Mouse (Mus musculus) embryonic facial prominence, embryonic 14.5 days (tissue): Measurements from ENCODE around the gene Prss57. TPM values are rescaled to one million over a fixed set of nuclear protein-coding genes. Genes with fewer than 3 reads are reported as not detected.
A peak's percentile ranks its signal among the peaks of the same experiment; 100 is the strongest.

Experiments
- ATAC-seq: fragments of 200-750 bp; cut with Nextera tagmentation; 2 replicates; pipeline ENCODE4 v1.8.0; 2017; ENCODE audit warnings: low read depth, moderate number of reproducible peaks, moderate TSS enrichment
- DNase-seq: peaks from one replicate; pipeline ENCODE4 v3.0.0-alpha.2; 2015; ENCODE audit warnings: low spot score
- H3K27ac ChIP-seq: fragments of 300-500 bp; sonication (generic); replicated peaks from 2 replicates; pipeline ENCODE4 v1.5.1; 2014; ENCODE audit warnings: low read depth, mild to moderate bottlenecking, low read length, moderate library complexity
- H3K27me3 ChIP-seq: fragments of 300-500 bp; sonication (generic); replicated peaks from 2 replicates; pipeline ENCODE4 v1.6.1; 2014; ENCODE audit warnings: low read length; ENCODE audit not compliant: control insufficient read depth, insufficient read depth
- H3K36me3 ChIP-seq: fragments of 300-500 bp; sonication (generic); 2 replicates; pipeline ENCODE4 v1.6.1; 2014; ENCODE audit warnings: low read length, mixed read lengths; ENCODE audit not compliant: control insufficient read depth, insufficient read depth
- H3K4me1 ChIP-seq: fragments of 300-500 bp; sonication (generic); 2 replicates; pipeline ENCODE4 v1.6.1; 2014; ENCODE audit warnings: antibody characterized with exemption, low read length; ENCODE audit not compliant: control insufficient read depth, insufficient read depth
- H3K4me2 ChIP-seq: fragments of 300-500 bp; sonication (generic); 2 replicates; pipeline ENCODE4 v1.6.1; 2014; ENCODE audit warnings: low read depth, mild to moderate bottlenecking, low read length, moderate library complexity, mixed read lengths
- H3K4me3 ChIP-seq: fragments of 300-500 bp; sonication (generic); 2 replicates; pipeline ENCODE4 v1.5.1; 2014; ENCODE audit warnings: low read depth, mild to moderate bottlenecking, low read length
- H3K9ac ChIP-seq: fragments of 300-500 bp; sonication (generic); 2 replicates; pipeline ENCODE4 v1.6.1; 2014; ENCODE audit warnings: low read depth, mild to moderate bottlenecking, low read length, moderate library complexity, mixed read lengths
- H3K9me3 ChIP-seq: fragments of 300-500 bp; sonication (generic); 2 replicates; pipeline ENCODE4 v1.6.1; 2016; ENCODE audit warnings: low read length; ENCODE audit not compliant: control insufficient read depth
- WGBS: fragments of 180-500 bp; shearing (Covaris S2); extraction: QIAGEN DNeasy Blood & Tissue Kit; methylation state at CpG from one replicate; pipeline ENCODE4 v1.1.7; 2014; 5-methylcytosine and 5-hydroxymethylcytosine counted together
- polyA plus RNA-seq: library from polyadenylated mRNA; unstranded; fragments of >200 nt; fragmentation: Nextera tagmentation; extraction: Ambion mirVana; gene quantifications from 2 replicates; pipeline ENCODE4 v1.2.1, GENCODE M21; 2014

The Prss57 gene
- polyA plus RNA-seq, 1 experiment from 2014 or later: not detected

- DNase-seq (no peak), ATAC-seq (no peak)
- H3K9me3 ChIP-seq: no peaks in the 10 kb centered on the region
- peaks cover 10% of the 10 kb centered on the region for H3K4me1 ChIP-seq
- H3K27me3 ChIP-seq: no peaks in the 10 kb centered on the region
- peaks cover 11% of the 10 kb centered on the region for H3K36me3 ChIP-seq
- H3K4me3 ChIP-seq: no peak overlapping the region
- no peak overlapping the region for H3K4me2 ChIP-seq
- WGBS: 61% methylated on average over 6 of the region's 6 CpGs
- H3K9ac ChIP-seq: no peak overlapping the region
- H3K27ac ChIP-seq: no peak overlapping the region
These were observed 33.7 kb upstream of the Prss57 start for GRCm38 (mm10) chr10:79824413-79824812.

- DNase-seq (no peak), ATAC-seq (no peak)
- H3K4me3 ChIP-seq: no peak overlapping the region
- H3K9ac ChIP-seq: peak overlapping the region; percentile 57; the same call in 1 of the 2 replicates
- H3K9me3 ChIP-seq: no peaks in the 10 kb centered on the region
- no peaks in the 10 kb centered on the region for H3K27me3 ChIP-seq
- peaks cover 23% of the 10 kb centered on the region for H3K36me3 ChIP-seq
- WGBS: 60% methylated on average over 6 of the region's 6 CpGs
- peak overlapping the region; percentile 38 for H3K4me2 ChIP-seq
- peak overlapping the region; percentile 48 for H3K27ac ChIP-seq
- peaks cover 10% of the 10 kb centered on the region for H3K4me1 ChIP-seq
These were observed 32.2 kb upstream of the Prss57 start for GRCm38 (mm10) chr10:79823011-79823410.

GRCm38 (mm10) chr10:79822372-79822771 lies 31.6 kb upstream of the Prss57 start:
- DNase-seq (peak; percentile 77), ATAC-seq (peak; percentile 65)
- 31% methylated on average over 9 of the region's 17 CpGs for WGBS
- H3K4me1 ChIP-seq: peaks cover 10% of the 10 kb centered on the region
- no peaks in the 10 kb centered on the region for H3K9me3 ChIP-seq
- no peaks in the 10 kb centered on the region for H3K27me3 ChIP-seq
- peak overlapping the region; percentile 65; the same call in 1 of the 2 replicates for H3K27ac ChIP-seq
- peak overlapping the region; percentile 38 for H3K4me2 ChIP-seq
- H3K36me3 ChIP-seq: peaks cover 23% of the 10 kb centered on the region
- H3K4me3 ChIP-seq: no peak overlapping the region
- peak overlapping the region; percentile 57 for H3K9ac ChIP-seq

- Histone ChIP-seq H3K27ac (peak overlapping the region; percentile 65), H3K9me3 (no peaks in the 10 kb centered on the region), H3K4me2 (no peak overlapping the region), H3K27me3 (no peaks in the 10 kb centered on the region), H3K9ac (peak overlapping the region; percentile 57; the same call in 1 of the 2 replicates), H3K4me1 (peaks cover 10% of the 10 kb centered on the region), H3K4me3 (no peak overlapping the region), H3K36me3 (peaks cover 26% of the 10 kb centered on the region)
- no peak for DNase-seq
- ATAC-seq: no peak
- 88% methylated on average over 12 of the region's 12 CpGs for WGBS
These were observed 31.0 kb upstream of the Prss57 start for GRCm38 (mm10) chr10:79821731-79822130.

GRCm38 (mm10) chr10:79820782-79821181 lies 30.0 kb upstream of the Prss57 start, which contains the start of gene Misp:
Gene Misp (plus strand): TSS chr10:79820989.
- H3K27ac ChIP-seq: peak within 1 kb of the TSS; percentile 65; the same call in 1 of the 2 replicates
- H3K36me3 ChIP-seq: peaks cover 34% of the 10 kb centered on the region
- H3K9me3 ChIP-seq: no peaks in the 10 kb centered on the region
- H3K27me3 ChIP-seq: no peaks in the 10 kb centered on the region
- H3K4me1 ChIP-seq: peaks cover 10% of the 10 kb centered on the region
- 76% methylated on average over 11 of the region's 11 CpGs for WGBS
- no peak within 1 kb of the TSS for H3K4me2 ChIP-seq
- no peak within 1 kb of the TSS for H3K9ac ChIP-seq
- no peak within 1 kb of the TSS for H3K4me3 ChIP-seq
- DNase-seq (no peak), ATAC-seq (no peak)

GRCm38 (mm10) chr10:79820277-79820676 lies 29.5 kb upstream of the Prss57 start:
- H3K9ac ChIP-seq: no peak overlapping the region
- no peak for ATAC-seq
- no peak for DNase-seq
- no peak overlapping the region for H3K27ac ChIP-seq
- H3K4me3 ChIP-seq: no peak overlapping the region
- no peaks in the 10 kb centered on the region for H3K9me3 ChIP-seq
- H3K36me3 ChIP-seq: peaks cover 39% of the 10 kb centered on the region
- H3K27me3 ChIP-seq: no peaks in the 10 kb centered on the region
- H3K4me1 ChIP-seq: peaks cover 10% of the 10 kb centered on the region
- 79% methylated on average over 6 of the region's 8 CpGs for WGBS
- no peak overlapping the region for H3K4me2 ChIP-seq

- ATAC-seq (no peak), DNase-seq (no peak)
- Histone ChIP-seq H3K9ac (no peak overlapping the region), H3K36me3 (peaks cover 40% of the 10 kb centered on the region), H3K4me1 (peaks cover 10% of the 10 kb centered on the region), H3K9me3 (no peaks in the 10 kb centered on the region), H3K27ac (no peak overlapping the region), H3K4me3 (no peak overlapping the region), H3K4me2 (no peak overlapping the region), H3K27me3 (no peaks in the 10 kb centered on the region)
- 92% methylated on average over 17 of the region's 17 CpGs for WGBS
These were observed 28.8 kb upstream of the Prss57 start for GRCm38 (mm10) chr10:79819606-79820005.

GRCm38 (mm10) chr10:79818225-79818624 lies 27.5 kb upstream of the Prss57 start:
- H3K9ac ChIP-seq: no peak overlapping the region
- ATAC-seq (peak; percentile 38), DNase-seq (peak; percentile 69)
- H3K4me1 ChIP-seq: peaks cover 10% of the 10 kb centered on the region
- no peaks in the 10 kb centered on the region for H3K9me3 ChIP-seq
- H3K27ac ChIP-seq: peak overlapping the region; percentile 33; the same call in 1 of the 2 replicates
- H3K4me3 ChIP-seq: no peak overlapping the region
- H3K4me2 ChIP-seq: no peak overlapping the region
- no peaks in the 10 kb centered on the region for H3K27me3 ChIP-seq
- WGBS: 69% methylated on average over 4 of the region's 4 CpGs
- H3K36me3 ChIP-seq: peaks cover 45% of the 10 kb centered on the region

- H3K4me1 ChIP-seq: 0 out of 2 replicates have a peak, but pooled peaks cover 4% of the 10 kb centered on the region
- ATAC-seq (no peak), DNase-seq (no peak)
- H3K4me2 ChIP-seq: no peak overlapping the region
- H3K36me3 ChIP-seq: peaks cover 52% of the 10 kb centered on the region
- H3K27ac ChIP-seq: no peak overlapping the region
- no peaks in the 10 kb centered on the region for H3K27me3 ChIP-seq
- H3K9ac ChIP-seq: no peak overlapping the region
- H3K4me3 ChIP-seq: no peak overlapping the region
- no peaks in the 10 kb centered on the region for H3K9me3 ChIP-seq
- WGBS: 68% methylated on average over 2 of the region's 2 CpGs
These were observed 26.4 kb upstream of the Prss57 start for GRCm38 (mm10) chr10:79817111-79817510.
